Mouse (Mus musculus): Measurements from ENCODE around the gene Cldn24. TPM values are rescaled to one million over a fixed set of nuclear protein-coding genes. Genes with fewer than 3 reads are reported as not detected.
"Not testable (repeated sequence)": the region's sequence is repeated elsewhere in the genome, so short reads cannot be mapped to it uniquely, and the experiment has no call there.

The Cldn24 gene
- polyA plus RNA-seq, 1 experiment from 2014 or later = not detected

DNA sequence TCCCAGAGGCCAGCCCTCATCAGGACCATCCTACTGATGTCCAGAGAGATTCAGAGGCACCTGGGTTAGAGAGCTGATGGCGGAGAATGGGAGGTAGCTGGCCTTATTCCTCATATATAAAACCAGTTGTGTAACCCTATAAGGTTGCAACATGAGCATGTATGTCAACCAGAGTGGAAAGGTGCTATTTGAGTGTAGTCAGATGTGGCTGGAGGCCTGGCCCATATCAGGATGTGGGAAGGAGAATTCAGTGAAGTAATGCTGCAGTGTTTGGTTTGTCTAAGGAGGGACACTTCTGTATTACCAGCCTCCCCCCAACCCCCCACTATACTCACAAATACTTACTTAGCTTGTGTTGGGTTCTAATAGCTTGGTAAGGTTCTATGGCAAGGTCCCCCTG lies 17.7 kb upstream of the Cldn24 start:
- H3K4me3 ChIP-seq (replicated peaks) = no peak overlapping the region
- H3K36me3 ChIP-seq = no peaks in the 10 kb centered on the region
- no peaks in the 10 kb centered on the region for H3K9me3 ChIP-seq (replicated peaks)
- H3K4me2 ChIP-seq = no peak overlapping the region
- 85% methylated on average over 1 of the region's 1 CpGs for WGBS
- no peaks in the 10 kb centered on the region for H3K27me3 ChIP-seq
- H3K9ac ChIP-seq = no peak overlapping the region
- H3K27ac ChIP-seq = no peak overlapping the region
- ATAC-seq (replicated peaks; ENCODE audit: low FRiP score) = no peak
- peaks cover 10% of the 10 kb centered on the region; the same call in 1 of the 2 replicates for H3K4me1 ChIP-seq

- no peak overlapping the region for H3K4me2 ChIP-seq
- no peak overlapping the region for H3K4me3 ChIP-seq (replicated peaks)
- H3K36me3 ChIP-seq = no peaks in the 10 kb centered on the region
- H3K27me3 ChIP-seq = no peaks in the 10 kb centered on the region
- peak overlapping the region; percentile 25; the same call in 1 of the 2 replicates for H3K27ac ChIP-seq
- H3K4me1 ChIP-seq = peaks cover 14% of the 10 kb centered on the region
- H3K9ac ChIP-seq = no peak overlapping the region
- no peaks in the 10 kb centered on the region for H3K9me3 ChIP-seq (replicated peaks)
- WGBS = 57% methylated on average over 14 of the region's 14 CpGs
- peak; percentile 67 for ATAC-seq (replicated peaks; ENCODE audit: low FRiP score)
Measured at GRCm38 (mm10) chr8:47809970-47810665, 11.8 kb upstream of the Cldn24 start.

- Histone ChIP-seq H3K4me1 (peaks cover 14% of the 10 kb centered on the region), H3K27me3 (no peaks in the 10 kb centered on the region), H3K4me3 (replicated peaks) (no peak overlapping the region), H3K36me3 (no peaks in the 10 kb centered on the region), H3K27ac (peak overlapping the region; percentile 25), H3K9me3 (replicated peaks) (no peaks in the 10 kb centered on the region), H3K4me2 (no peak overlapping the region), H3K9ac (no peak overlapping the region)
- 72% methylated on average over 7 of the region's 7 CpGs for WGBS
- no peak for ATAC-seq (replicated peaks; ENCODE audit: low FRiP score)
Measured at GRCm38 (mm10) chr8:47810666-47811015, 11.3 kb upstream of the Cldn24 start.

- Histone ChIP-seq H3K4me3 (replicated peaks) (no peak overlapping the region), H3K9ac (no peak overlapping the region), H3K4me1 (peaks cover 14% of the 10 kb centered on the region), H3K27me3 (no peaks in the 10 kb centered on the region), H3K27ac (peak overlapping the region; percentile 25), H3K4me2 (no peak overlapping the region), H3K36me3 (no peaks in the 10 kb centered on the region), H3K9me3 (replicated peaks) (no peaks in the 10 kb centered on the region)
- WGBS = 72% methylated on average over 12 of the region's 12 CpGs
- ATAC-seq (replicated peaks; ENCODE audit: low FRiP score) = peak; percentile 66
Measured at GRCm38 (mm10) chr8:47811221-47811620, 10.7 kb upstream of the Cldn24 start.

GRCm38 (mm10) chr8:47819034-47819433 lies 2.9 kb upstream of the Cldn24 start:
- Histone ChIP-seq H3K4me1 (no peaks in the 10 kb centered on the region), H3K27me3 (no peaks in the 10 kb centered on the region)

DNA sequence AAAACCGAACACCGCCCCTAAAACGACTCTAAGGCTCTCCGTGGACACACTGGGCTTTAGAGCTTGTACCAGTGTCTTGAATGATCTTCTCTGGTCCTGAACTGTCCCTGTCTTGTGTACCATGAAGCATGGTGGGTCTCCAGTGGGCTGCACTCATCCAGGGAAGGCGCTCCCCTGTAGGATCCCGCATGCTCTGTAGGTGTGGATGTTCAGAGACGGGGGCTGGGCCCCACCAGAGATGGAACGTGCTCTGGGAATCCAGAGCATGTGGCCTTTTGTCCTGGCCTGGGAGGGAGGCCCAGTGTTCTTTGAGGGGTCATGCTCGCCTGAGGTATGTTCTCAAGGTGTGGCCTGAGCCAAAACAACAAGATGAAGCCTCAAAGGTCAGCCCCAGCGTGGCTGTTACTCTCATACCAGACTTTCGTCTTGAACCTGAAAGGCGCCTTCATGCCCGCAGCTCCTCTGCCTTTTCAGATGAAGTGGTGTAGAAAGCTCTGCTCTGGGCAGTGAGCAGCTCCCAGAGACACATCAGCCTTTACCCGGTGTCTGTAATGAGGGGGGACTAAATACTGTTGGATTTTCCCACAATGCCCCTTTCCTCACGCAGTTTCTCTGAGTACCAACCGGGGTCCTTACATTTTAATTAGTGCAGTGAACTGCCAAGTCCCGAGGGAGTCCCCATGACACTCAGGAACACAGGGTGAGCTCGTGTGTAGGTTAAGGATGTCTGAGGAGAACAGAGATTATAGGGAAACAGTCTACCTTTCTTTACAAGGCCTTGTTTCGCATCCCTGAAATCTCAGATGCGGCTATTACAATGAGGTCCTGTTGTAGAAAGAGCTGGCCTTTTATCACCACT lies 800 bp upstream of the Cldn24 start:
- no peak overlapping the region for H3K27ac ChIP-seq
- H3K36me3 ChIP-seq = no peaks in the 10 kb centered on the region
- no peaks in the 10 kb centered on the region for H3K4me1 ChIP-seq
- H3K4me3 ChIP-seq (replicated peaks) = no peak overlapping the region
- no peak for ATAC-seq (replicated peaks; ENCODE audit: low FRiP score)
- H3K27me3 ChIP-seq = no peaks in the 10 kb centered on the region
- H3K9me3 ChIP-seq (replicated peaks) = no peaks in the 10 kb centered on the region
- no peak overlapping the region for H3K9ac ChIP-seq
- WGBS = 82% methylated on average over 20 of the region's 20 CpGs
- H3K4me2 ChIP-seq = no peak overlapping the region

More at GRCm38 (mm10) chr8:47819034-47819433, 2.9 kb upstream of the Cldn24 start:
- no peak overlapping the region for H3K27ac ChIP-seq
- 89% methylated on average over 8 of the region's 8 CpGs for WGBS
- H3K36me3 ChIP-seq = no peaks in the 10 kb centered on the region
- H3K9me3 ChIP-seq (replicated peaks) = no peaks in the 10 kb centered on the region
- H3K9ac ChIP-seq = no peak overlapping the region
- no peak for ATAC-seq (replicated peaks; ENCODE audit: low FRiP score)
- no peak overlapping the region for H3K4me2 ChIP-seq
- H3K4me3 ChIP-seq (replicated peaks) = no peak overlapping the region

DNA sequence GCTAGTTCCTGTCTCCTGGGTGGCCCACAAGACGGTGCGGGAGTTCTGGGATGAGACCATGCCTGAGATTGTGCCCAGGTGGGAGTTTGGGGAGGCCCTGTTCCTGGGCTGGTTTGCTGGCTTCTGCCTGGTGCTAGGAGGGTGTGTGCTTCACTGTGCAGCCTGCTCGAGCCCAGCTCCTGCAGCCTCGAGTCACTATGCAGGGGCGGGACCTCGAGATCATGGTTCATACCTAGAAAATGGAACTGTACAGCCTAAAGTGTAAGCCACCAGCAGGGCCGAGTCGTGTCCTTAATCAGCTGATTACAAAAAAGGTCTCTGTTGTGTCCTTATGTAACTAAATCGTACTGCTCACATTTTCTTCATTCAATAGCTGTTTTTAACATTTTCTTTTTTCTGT lies 598 bp downstream of the Cldn24 start:
- not testable (repeated sequence) for H3K4me1 ChIP-seq; H3K4me2 ChIP-seq; H3K9ac ChIP-seq; ATAC-seq (replicated peaks; ENCODE audit: low FRiP score); H3K9me3 ChIP-seq (replicated peaks); H3K36me3 ChIP-seq; H3K27me3 ChIP-seq; H3K27ac ChIP-seq; H3K4me3 ChIP-seq (replicated peaks)
- WGBS = 74% methylated on average over 7 of the region's 9 CpGs

DNA sequence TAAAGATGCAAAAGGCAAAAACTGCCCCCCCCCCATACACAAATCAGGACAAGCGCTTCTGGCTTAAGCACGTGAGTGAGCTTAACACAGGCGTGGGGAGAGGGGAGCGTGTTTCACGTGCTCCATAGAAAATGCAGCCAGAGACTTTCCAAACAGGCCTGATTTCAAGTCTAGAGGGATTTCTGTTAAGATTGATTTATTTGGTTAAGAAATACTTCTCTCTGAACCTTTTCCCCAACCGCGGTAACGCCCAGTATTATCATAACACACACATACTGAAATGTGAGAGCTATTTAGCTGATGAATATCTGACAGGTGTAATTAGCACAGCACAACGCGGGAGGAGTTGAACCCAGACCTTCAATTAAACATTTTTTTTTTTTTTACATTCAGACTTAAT lies 1.8 kb downstream of the Cldn24 start:
- Histone ChIP-seq H3K4me1 (peaks cover 8% of the 10 kb centered on the region; the same call in 1 of the 2 replicates), H3K27me3 (no peaks in the 10 kb centered on the region), H3K4me3 (replicated peaks) (no peak overlapping the region), H3K9me3 (replicated peaks) (no peaks in the 10 kb centered on the region), H3K36me3 (peaks cover 13% of the 10 kb centered on the region; the same call in 1 of the 2 replicates), H3K9ac (no peak overlapping the region), H3K27ac (no peak overlapping the region), H3K4me2 (no peak overlapping the region)
- WGBS = 54% methylated on average over 10 of the region's 10 CpGs
- no peak for ATAC-seq (replicated peaks; ENCODE audit: low FRiP score)

- Histone ChIP-seq H3K4me2 (no peak within 1 kb of the TSS), H3K27me3 (no peaks in the 10 kb centered on the region), H3K36me3 (peaks cover 17% of the 10 kb centered on the region; the same call in 1 of the 2 replicates), H3K9ac (no peak within 1 kb of the TSS), H3K9me3 (replicated peaks) (no peaks in the 10 kb centered on the region), H3K4me1 (peaks cover 8% of the 10 kb centered on the region; the same call in 1 of the 2 replicates), H3K4me3 (replicated peaks) (no peak within 1 kb of the TSS), H3K27ac (no peak within 1 kb of the TSS)
- no peak for ATAC-seq (replicated peaks; ENCODE audit: low FRiP score)
- 71% methylated on average over 13 of the region's 13 CpGs for WGBS
Measured at GRCm38 (mm10) chr8:47824182-47824581, 2.2 kb downstream of the Cldn24 start, which contains the start of gene Cldn22. Gene Cldn22 (plus strand): TSS chr8:47824482.

DNA sequence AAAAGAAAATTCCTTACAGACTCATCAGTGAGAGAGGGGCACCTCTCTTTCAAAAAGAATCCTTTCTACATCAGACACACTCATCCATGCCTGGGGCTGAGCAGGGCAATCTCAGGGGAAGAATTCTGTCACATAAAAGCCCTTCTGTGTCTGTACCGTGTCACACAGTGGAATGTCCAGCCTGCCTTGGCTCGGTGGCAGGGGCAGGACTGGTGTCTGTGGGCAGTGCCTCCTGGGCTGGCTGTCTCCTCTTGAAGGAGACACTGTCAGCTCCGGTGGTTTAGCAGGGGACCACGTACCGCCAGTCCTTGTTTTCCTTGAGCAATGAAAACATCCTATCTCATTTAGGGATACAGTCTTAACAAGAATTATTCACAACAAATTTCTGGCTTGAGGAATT lies 3.7 kb downstream of the Cldn24 start:
- Histone ChIP-seq H3K9me3 (replicated peaks) (no peaks in the 10 kb centered on the region), H3K27me3 (no peaks in the 10 kb centered on the region), H3K4me3 (replicated peaks) (no peak overlapping the region), H3K27ac (no peak overlapping the region), H3K4me1 (peaks cover 8% of the 10 kb centered on the region; the same call in 1 of the 2 replicates), H3K4me2 (no peak overlapping the region), H3K9ac (no peak overlapping the region), H3K36me3 (peaks cover 31% of the 10 kb centered on the region)
- 41% methylated on average over 5 of the region's 5 CpGs for WGBS
- ATAC-seq (replicated peaks; ENCODE audit: low FRiP score) = no peak

DNA sequence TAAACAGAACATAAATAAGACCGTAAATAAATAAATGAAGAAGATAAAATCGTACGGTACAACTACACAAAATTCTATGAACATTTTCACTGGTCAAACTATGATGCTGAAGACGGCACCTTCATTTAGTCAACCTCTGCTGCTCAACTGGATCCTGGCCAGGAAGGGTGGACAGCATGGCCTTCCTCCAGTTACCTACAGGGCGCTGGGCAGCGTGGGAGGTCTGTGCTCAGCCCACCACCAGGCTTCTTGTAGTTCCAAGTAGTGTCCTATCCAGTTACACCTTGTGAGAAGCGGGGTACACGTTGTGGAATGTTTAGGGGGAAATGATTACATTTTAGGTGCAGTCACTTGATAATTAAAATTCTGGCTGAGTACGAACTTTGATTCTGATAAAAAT lies 5.0 kb downstream of the Cldn24 start:
- Histone ChIP-seq H3K27me3 (no peaks in the 10 kb centered on the region), H3K4me3 (replicated peaks) (no peak overlapping the region), H3K9me3 (replicated peaks) (no peaks in the 10 kb centered on the region), H3K27ac (no peak overlapping the region), H3K9ac (no peak overlapping the region), H3K36me3 (peaks cover 42% of the 10 kb centered on the region), H3K4me2 (no peak overlapping the region), H3K4me1 (peaks cover 8% of the 10 kb centered on the region; the same call in 1 of the 2 replicates)
- ATAC-seq (replicated peaks; ENCODE audit: low FRiP score) = peak; percentile 70
- whole genome bisulfite sequencing = 54% methylated on average over 9 of the region's 9 CpGs

GRCm38 (mm10) chr8:47832616-47833015 lies 10.7 kb downstream of the Cldn24 start:
- peaks cover 62% of the 10 kb centered on the region for H3K36me3 ChIP-seq
- no peak overlapping the region for H3K27ac ChIP-seq
- H3K4me1 ChIP-seq = peaks cover 16% of the 10 kb centered on the region
- WGBS = 76% methylated on average over 6 of the region's 6 CpGs
- no peaks in the 10 kb centered on the region for H3K9me3 ChIP-seq (replicated peaks)
- ATAC-seq (replicated peaks; ENCODE audit: low FRiP score) = no peak
- H3K27me3 ChIP-seq = no peaks in the 10 kb centered on the region
- H3K4me2 ChIP-seq = no peak overlapping the region
- no peak overlapping the region for H3K4me3 ChIP-seq (replicated peaks)
- no peak overlapping the region for H3K9ac ChIP-seq
